Mouse (Mus musculus): ENCODE results near the gene Svbp.

- TF ChIP-seq POLR2A (IDR thresholded peaks at IDR 0.05; ENCODE audit: borderline replicate concordance, insufficient read depth, low read length) (no peak), CTCF (IDR thresholded peaks at IDR 0.05; ENCODE audit: borderline replicate concordance, insufficient read depth, low read depth, low read length) (no peak)
Observed at GRCm38 (mm10) chr4:119167068-119167467, 28.0 kb upstream of the Svbp start.

All from cerebellum, adult 2 months (tissue).